Mouse (Mus musculus) heart, embryonic 11.5 days (tissue): Measurements from ENCODE around the gene Rock2. TPM values are rescaled to one million over a fixed set of nuclear protein-coding genes. Genes with fewer than 3 reads are reported as not detected.

Experiments
- ATAC-seq: fragments of 200-750 bp; cut with Nextera tagmentation; replicated peaks from 2 replicates; pipeline ENCODE4 v1.8.0; 2017; ENCODE audit warnings: moderate library complexity; ENCODE audit not compliant: insufficient number of reproducible peaks, low FRiP score, low TSS enrichment
- H3K27ac ChIP-seq: fragments of 300-500 bp; sonication (generic); 2 replicates; pipeline ENCODE4 v1.5.1; 2014; ENCODE audit warnings: mild to moderate bottlenecking, low read depth, low read length
- H3K27me3 ChIP-seq: fragments of 300-500 bp; sonication (generic); 2 replicates; pipeline ENCODE4 v1.6.1; 2014; ENCODE audit warnings: mild to moderate bottlenecking, low read length, mixed read lengths; ENCODE audit not compliant: control insufficient read depth, insufficient read depth
- H3K36me3 ChIP-seq: fragments of 300-500 bp; sonication (generic); 2 replicates; pipeline ENCODE4 v1.6.1; 2014; ENCODE audit warnings: mild to moderate bottlenecking, low read length, moderate library complexity, mixed read lengths; ENCODE audit not compliant: control insufficient read depth, insufficient read depth
- H3K4me1 ChIP-seq: fragments of 300-500 bp; sonication (generic); 2 replicates; pipeline ENCODE4 v1.6.1; 2014; ENCODE audit warnings: low read length; ENCODE audit not compliant: control insufficient read depth, insufficient read depth
- H3K4me2 ChIP-seq: fragments of 300-500 bp; sonication (generic); 2 replicates; pipeline ENCODE4 v1.6.1; 2014; ENCODE audit warnings: mild to moderate bottlenecking, moderate library complexity
- H3K4me3 ChIP-seq: fragments of 300-500 bp; sonication (generic); 2 replicates; pipeline ENCODE4 v1.5.1; 2014; ENCODE audit warnings: low read depth, low read length
- H3K9ac ChIP-seq: fragments of 300-500 bp; sonication (generic); 2 replicates; pipeline ENCODE4 v1.6.1; 2014; ENCODE audit warnings: mild to moderate bottlenecking, low read depth, low read length, moderate library complexity
- H3K9me3 ChIP-seq: fragments of 300-500 bp; sonication (generic); replicated peaks from 2 replicates; pipeline ENCODE4 v1.6.1; 2016; ENCODE audit warnings: low read length; ENCODE audit not compliant: control insufficient read depth
- WGBS: fragments of 180-500 bp; shearing (Covaris S2); extraction: QIAGEN DNeasy Blood & Tissue Kit; methylation state at CpG from one replicate; pipeline ENCODE4 v1.1.7; 2014; ENCODE audit not compliant: insufficient replicate concordance; 5-methylcytosine and 5-hydroxymethylcytosine counted together
- polyA plus RNA-seq: library from polyadenylated mRNA; unstranded; fragments of >200 nt; fragmentation: Nextera tagmentation; extraction: Ambion mirVana; gene quantifications from 2 replicates; pipeline ENCODE4 v1.2.1, GENCODE M21; 2014

Rock2 gene
- polyA plus RNA-seq, 1 experiment from 2014 or later = 22.2 TPM

DNA sequence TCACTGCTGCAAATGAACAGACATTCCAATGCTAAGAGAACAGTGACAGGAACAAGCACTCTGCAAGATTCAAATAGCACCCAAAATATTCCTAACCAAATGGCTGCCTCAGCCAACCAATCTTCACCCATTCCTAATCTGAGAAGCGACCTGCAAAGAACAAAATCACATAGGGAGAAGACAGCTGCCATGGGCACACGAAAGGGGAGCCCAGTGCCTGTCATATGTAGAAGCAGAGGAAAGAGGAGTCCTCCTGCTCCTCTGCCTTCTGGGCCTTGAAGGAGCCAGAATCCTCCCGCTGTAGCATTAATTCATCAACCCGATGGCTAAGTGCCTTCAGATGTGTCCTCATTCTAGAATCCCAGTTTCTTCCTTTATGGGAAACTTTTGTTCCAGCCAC lies 10.2 kb upstream of the Rock2 start:
- Histone ChIP-seq H3K4me3 (no peak overlapping the region), H3K4me2 (no peak overlapping the region), H3K27me3 (no peaks in the 10 kb centered on the region), H3K27ac (no peak overlapping the region), H3K4me1 (peaks cover 13% of the 10 kb centered on the region), H3K9ac (no peak overlapping the region), H3K36me3 (no peaks in the 10 kb centered on the region), H3K9me3 (no peaks in the 10 kb centered on the region)
- WGBS = 86% methylated on average over 4 of the region's 4 CpGs
- no peak for ATAC-seq

DNA sequence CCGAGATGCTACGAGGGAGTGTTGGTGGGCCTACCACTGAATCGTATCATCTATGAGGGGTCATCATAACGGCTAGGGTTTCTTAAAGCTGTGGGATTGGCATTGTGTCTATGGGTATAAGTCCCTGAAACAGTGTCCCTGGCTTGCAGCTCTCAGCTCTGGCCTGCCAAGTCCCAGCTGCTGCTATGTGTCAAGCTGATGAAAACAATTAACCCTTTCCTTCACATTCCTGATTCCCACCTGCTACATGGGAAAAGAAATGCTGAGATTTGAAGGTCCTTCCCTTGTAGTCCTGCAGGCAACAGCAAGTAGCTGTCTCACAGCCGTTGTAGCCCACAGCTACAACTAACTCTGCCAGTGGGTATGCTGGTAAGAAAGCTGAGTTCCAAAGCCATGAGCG lies 8.3 kb upstream of the Rock2 start:
- Histone ChIP-seq H3K9ac (no peak overlapping the region), H3K9me3 (no peaks in the 10 kb centered on the region), H3K27ac (no peak overlapping the region), H3K27me3 (no peaks in the 10 kb centered on the region), H3K36me3 (no peaks in the 10 kb centered on the region), H3K4me1 (peaks cover 13% of the 10 kb centered on the region), H3K4me2 (no peak overlapping the region), H3K4me3 (no peak overlapping the region)
- ATAC-seq = no peak
- WGBS = 82% methylated on average over 6 of the region's 6 CpGs

DNA sequence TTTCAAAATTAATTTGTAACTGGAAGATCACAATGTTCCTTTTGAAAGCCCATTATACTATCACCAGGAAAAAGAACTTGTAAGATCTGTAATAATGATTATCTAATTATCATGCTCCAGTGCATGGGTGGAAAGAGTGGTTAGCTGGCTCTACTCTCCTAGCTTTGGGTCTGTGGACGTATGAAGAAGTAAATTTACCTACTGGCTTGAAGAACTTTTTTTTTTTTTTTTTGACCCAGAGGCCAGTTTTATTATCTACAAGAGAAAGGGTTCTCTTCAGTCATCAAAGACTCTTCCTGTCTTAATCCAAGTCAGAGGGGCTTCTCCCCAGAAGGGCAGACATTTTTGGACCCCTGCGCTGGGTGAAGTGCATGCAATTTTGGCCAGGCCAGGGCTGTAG lies 1.7 kb upstream of the Rock2 start:
- 74% methylated on average over 2 of the region's 2 CpGs for WGBS
- ATAC-seq = no peak
- no peaks in the 10 kb centered on the region for H3K27me3 ChIP-seq
- no peak overlapping the region for H3K9ac ChIP-seq
- peaks cover 11% of the 10 kb centered on the region for H3K4me1 ChIP-seq
- H3K4me2 ChIP-seq = 0 out of 2 replicates have a peak overlapping the region, but pooled peaks have one; percentile 85
- H3K27ac ChIP-seq = no peak overlapping the region; the same call in 1 of the 2 replicates
- H3K36me3 ChIP-seq = no peaks in the 10 kb centered on the region
- H3K4me3 ChIP-seq = no peak overlapping the region
- no peaks in the 10 kb centered on the region for H3K9me3 ChIP-seq

DNA sequence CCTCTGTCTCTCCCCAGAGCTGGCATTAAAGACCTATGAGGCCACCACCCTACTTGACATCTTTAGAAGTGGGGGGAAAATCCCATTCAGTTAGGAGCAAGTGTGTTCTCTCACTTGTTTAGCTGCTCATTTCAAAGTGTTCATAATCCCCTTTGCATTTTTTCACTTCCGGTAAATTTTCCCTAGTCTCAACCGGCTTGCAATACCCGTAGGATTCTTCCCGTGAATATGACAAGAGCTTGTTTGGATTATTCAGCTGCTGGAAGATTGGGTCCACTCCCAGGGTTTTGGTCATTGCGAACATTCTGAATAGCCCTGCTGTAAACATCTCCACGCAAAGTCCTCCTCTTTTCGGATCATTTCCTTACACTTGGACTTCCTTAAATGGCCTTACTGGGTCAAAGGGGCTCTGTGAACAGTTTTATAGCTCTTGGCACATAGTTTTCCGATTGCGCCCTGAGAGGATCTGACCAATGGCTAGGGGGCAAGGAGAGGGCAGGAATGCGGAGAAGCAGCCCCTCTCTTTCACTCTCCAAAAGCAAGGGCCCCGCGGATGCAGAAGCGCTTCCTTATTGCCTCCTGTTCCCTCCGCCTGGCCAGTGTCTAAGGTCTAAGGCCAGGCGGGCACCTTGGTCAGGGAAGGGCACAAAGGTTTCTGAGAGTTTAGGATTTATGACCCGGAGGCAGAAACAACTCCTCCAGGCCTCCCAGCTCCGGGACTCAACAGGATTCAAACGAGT lies 869 bp upstream of the Rock2 start:
- 4% methylated on average over 18 of the region's 18 CpGs for WGBS
- no peak; the same call in 1 of the 2 replicates for ATAC-seq
- Histone ChIP-seq H3K9ac (peak overlapping the region; percentile 97), H3K27ac (peak overlapping the region; percentile 99), H3K27me3 (no peaks in the 10 kb centered on the region), H3K4me1 (peaks cover 16% of the 10 kb centered on the region), H3K36me3 (no peaks in the 10 kb centered on the region), H3K4me3 (peak overlapping the region; percentile 98), H3K4me2 (peak overlapping the region; percentile 85), H3K9me3 (no peaks in the 10 kb centered on the region)

DNA sequence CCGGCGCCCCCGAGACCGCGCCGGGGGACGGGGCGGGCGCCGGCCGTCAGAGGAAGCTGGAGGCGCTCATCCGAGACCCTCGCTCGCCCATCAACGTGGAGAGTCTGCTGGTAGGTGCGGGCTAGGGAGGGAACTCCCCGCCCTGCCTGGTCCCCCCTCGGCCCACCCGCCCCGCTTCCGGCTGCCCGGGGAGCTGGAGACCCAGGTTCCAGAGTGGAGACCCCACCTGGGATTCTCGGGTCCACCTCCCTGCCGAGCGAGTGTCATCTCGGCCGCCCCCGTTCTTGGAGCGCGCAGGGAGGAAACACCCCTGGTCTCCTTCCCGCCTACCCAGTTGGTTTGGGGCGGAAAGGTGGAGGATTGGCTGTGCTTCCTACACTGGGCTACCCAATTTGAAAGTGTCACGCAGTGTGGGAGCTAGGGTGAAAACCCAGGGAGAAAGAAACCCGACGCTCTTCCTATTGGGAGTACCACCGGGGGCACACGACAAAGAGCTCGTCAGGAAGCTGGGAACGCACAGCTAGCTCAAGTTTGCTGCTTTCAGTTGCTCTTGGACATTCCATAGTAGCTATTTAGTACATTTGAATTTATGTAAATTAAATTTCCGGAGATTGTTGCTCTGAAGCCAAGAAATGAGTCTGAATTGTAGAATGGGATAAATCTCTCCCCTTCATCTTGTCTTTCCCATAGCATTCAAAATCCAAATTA lies 680 bp downstream of the Rock2 start:
- Histone ChIP-seq H3K27ac (peak overlapping the region; percentile 99), H3K4me2 (peak overlapping the region; percentile 85), H3K4me1 (peaks cover 19% of the 10 kb centered on the region), H3K9me3 (no peaks in the 10 kb centered on the region), H3K9ac (peak overlapping the region; percentile 97), H3K4me3 (peak overlapping the region; percentile 98), H3K36me3 (no peaks in the 10 kb centered on the region), H3K27me3 (no peaks in the 10 kb centered on the region)
- peak; percentile 27 for ATAC-seq
- under 1% methylated on average over 39 of the region's 41 CpGs for WGBS

DNA sequence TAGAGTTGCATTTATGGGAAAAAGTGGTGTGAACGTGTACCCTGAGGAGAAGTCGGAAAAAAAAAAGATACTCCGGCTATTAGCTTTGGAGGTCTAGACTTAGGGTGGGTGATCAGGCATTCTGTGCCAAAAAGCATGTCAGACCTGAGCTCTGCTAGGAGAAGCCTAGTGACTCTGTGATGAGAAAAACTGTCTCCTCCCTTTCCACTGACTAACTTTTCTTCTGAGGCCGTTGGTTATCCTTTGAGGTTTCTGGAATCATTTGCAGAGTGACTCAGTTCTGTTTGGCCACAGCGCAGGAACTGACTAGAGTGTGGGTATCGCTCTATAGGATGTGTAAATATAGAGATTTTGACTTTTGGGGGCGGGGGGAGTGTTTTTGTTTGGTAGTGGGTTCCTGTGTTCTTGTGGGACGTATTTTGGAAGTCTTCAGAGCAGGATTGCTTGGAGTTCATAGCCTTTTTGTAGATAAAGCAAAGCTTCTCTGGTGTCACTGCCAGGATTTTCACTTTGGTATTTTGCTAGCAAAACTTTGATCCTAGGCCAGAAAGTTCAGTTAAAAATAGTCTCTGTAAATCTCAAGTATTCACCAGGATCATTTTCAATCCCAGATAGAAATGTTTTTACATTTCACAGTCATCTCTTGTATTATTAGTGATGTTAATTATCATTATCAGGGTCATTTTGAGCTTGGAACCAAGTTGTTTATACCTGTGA lies 1.5 kb downstream of the Rock2 start:
- peak overlapping the region; percentile 54; the same call in 1 of the 2 replicates for H3K27ac ChIP-seq

DNA sequence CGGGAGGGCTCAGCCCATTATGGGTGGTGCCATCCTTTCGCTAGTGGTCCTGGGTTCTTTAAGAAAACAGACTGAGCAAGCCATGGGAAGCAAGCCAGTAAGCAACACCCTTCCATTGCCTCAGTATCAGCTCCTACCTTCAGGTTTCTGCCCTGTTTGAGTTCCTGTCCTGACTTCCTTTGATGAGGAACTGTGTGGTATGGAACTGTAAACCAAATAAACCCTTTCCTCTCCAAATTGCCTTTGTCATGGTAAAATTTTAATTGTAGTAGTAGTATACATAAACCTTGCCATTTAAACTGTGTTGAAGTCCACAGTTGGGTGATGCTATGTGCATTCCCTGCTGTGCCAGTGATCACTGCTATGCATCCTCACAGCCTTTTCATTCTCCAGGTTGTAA lies 2.5 kb downstream of the Rock2 start:
- H3K4me3 ChIP-seq = no peak overlapping the region
- ATAC-seq = no peak
- 63% methylated on average over 2 of the region's 2 CpGs for WGBS
- peaks cover 25% of the 10 kb centered on the region for H3K4me1 ChIP-seq
- H3K27ac ChIP-seq = no peak overlapping the region
- H3K36me3 ChIP-seq = no peaks in the 10 kb centered on the region
- no peaks in the 10 kb centered on the region for H3K9me3 ChIP-seq
- no peak overlapping the region for H3K9ac ChIP-seq
- H3K27me3 ChIP-seq = no peaks in the 10 kb centered on the region
- peak overlapping the region; percentile 27 for H3K4me2 ChIP-seq

More for the DNA sequence above, 1.5 kb downstream of the Rock2 start:
- no peak for ATAC-seq
- Histone ChIP-seq H3K4me2 (peak overlapping the region; percentile 85), H3K4me1 (peaks cover 25% of the 10 kb centered on the region), H3K4me3 (peak overlapping the region; percentile 98), H3K27me3 (no peaks in the 10 kb centered on the region), H3K9me3 (no peaks in the 10 kb centered on the region), H3K36me3 (no peaks in the 10 kb centered on the region), H3K9ac (peak overlapping the region; percentile 97)
- 13% methylated on average over 8 of the region's 8 CpGs for WGBS

DNA sequence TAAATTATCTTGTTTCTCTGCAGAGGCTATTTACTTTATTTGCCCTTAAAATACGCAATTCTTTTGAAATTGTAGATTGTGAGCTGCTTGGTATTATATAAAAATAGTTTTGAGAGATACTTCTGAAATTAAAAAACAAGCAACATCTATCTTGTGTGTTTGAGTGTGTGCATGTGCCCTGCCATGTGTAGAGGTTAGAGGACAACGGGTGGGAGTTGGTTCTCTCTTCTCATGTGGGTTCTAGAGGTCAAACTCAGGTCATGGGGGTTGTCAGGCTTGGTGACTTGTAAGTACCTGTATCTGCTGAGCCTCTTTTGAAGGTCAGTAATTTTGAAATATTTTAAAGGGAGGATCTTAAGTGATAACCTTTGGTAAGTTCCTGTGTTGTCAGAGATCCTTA lies 3.5 kb downstream of the Rock2 start:
- no peak overlapping the region for H3K27ac ChIP-seq
- H3K4me1 ChIP-seq = peaks cover 25% of the 10 kb centered on the region
- H3K9me3 ChIP-seq = no peaks in the 10 kb centered on the region
- H3K9ac ChIP-seq = no peak overlapping the region
- no peak overlapping the region for H3K4me3 ChIP-seq
- H3K27me3 ChIP-seq = no peaks in the 10 kb centered on the region
- H3K36me3 ChIP-seq = no peaks in the 10 kb centered on the region
- 43% methylated on average over 2 of the region's 2 CpGs for WGBS
- no peak overlapping the region; the same call in 1 of the 2 replicates for H3K4me2 ChIP-seq
- ATAC-seq = no peak
